Mouse (Mus musculus): ENCODE measurements around the gene Paqr5. TPM values are rescaled to one million over a fixed set of nuclear protein-coding genes. Genes with fewer than 3 reads are reported as not detected.

Paqr5 gene
- polyA plus RNA-seq, 1 experiment from 2014 or later: 3.4 TPM

- 5% methylated on average over 24 of the region's 24 CpGs for WGBS
- H3K4me2 ChIP-seq: peak overlapping the region; percentile 90
- peak; percentile 79 for ATAC-seq (ENCODE audit: borderline replicate concordance, extremely low read depth, low FRiP score, low TSS enrichment)
- H3K27ac ChIP-seq: no peak overlapping the region
- H3K27me3 ChIP-seq: no peaks in the 10 kb centered on the region
- H3K4me3 ChIP-seq: peak overlapping the region; percentile 93
- peaks cover 10% of the 10 kb centered on the region for H3K36me3 ChIP-seq
- H3K9me3 ChIP-seq: no peaks in the 10 kb centered on the region
- peak overlapping the region; percentile 27 for H3K9ac ChIP-seq
- H3K4me1 ChIP-seq: peaks cover 14% of the 10 kb centered on the region
Observed at GRCm38 (mm10) chr9:61947402-61948346, 79.0 kb downstream of the Paqr5 start.

- Histone ChIP-seq H3K27ac (peak within 1 kb of the TSS; percentile 89), H3K9ac (peak within 1 kb of the TSS; percentile 72), H3K4me2 (peak within 1 kb of the TSS; percentile 90), H3K36me3 (peaks cover 19% of the 10 kb centered on the region), H3K4me3 (peak within 1 kb of the TSS; percentile 93), H3K4me1 (peaks cover 21% of the 10 kb centered on the region), H3K27me3 (no peaks in the 10 kb centered on the region), H3K9me3 (no peaks in the 10 kb centered on the region)
- WGBS: under 1% methylated on average over 44 of the region's 44 CpGs
- peak; percentile 95 for ATAC-seq (ENCODE audit: borderline replicate concordance, extremely low read depth, low FRiP score, low TSS enrichment)
Observed at GRCm38 (mm10) chr9:61946623-61947401, 79.8 kb downstream of the Paqr5 start, which contains the start of gene Kif23. TSS of gene Kif23 (minus strand) at chr9:61946774.

- peak overlapping the region; percentile 89 for H3K27ac ChIP-seq
- peak overlapping the region; percentile 90 for H3K4me2 ChIP-seq
- no peaks in the 10 kb centered on the region for H3K27me3 ChIP-seq
- 0% methylated on average over 37 of the region's 38 CpGs for WGBS
- peak; percentile 83 for ATAC-seq (ENCODE audit: borderline replicate concordance, extremely low read depth, low FRiP score, low TSS enrichment)
- no peaks in the 10 kb centered on the region for H3K9me3 ChIP-seq
- peaks cover 26% of the 10 kb centered on the region for H3K36me3 ChIP-seq
- H3K9ac ChIP-seq: peak overlapping the region; percentile 72
- H3K4me3 ChIP-seq: peak overlapping the region; percentile 93
- peaks cover 21% of the 10 kb centered on the region for H3K4me1 ChIP-seq
Observed at GRCm38 (mm10) chr9:61945973-61946611, 80.6 kb downstream of the Paqr5 start.

DNA sequence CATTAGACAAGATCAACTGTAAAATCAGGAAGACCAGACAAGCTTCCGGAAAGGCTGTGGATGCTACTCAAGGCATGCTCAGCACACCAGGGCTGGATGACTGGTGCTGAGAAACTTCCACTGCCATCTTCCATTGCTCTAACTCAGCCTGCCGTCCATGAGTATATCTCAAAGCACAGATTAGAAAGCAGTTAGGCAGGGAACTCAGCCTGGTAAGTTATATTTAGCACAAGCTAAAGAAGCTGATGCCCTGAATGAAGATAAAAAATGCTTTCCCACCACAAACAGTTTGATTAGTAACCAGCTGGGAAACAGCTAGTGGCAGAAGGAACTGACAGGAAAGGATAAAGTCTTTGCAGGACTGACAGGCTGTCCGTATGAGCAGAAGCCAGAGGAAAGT, 85.6 kb downstream of the Paqr5 start:
- Histone ChIP-seq H3K27me3 (no peaks in the 10 kb centered on the region), H3K4me2 (no peak overlapping the region), H3K4me3 (no peak overlapping the region), H3K27ac (no peak overlapping the region), H3K9me3 (no peaks in the 10 kb centered on the region), H3K9ac (no peak overlapping the region), H3K36me3 (peaks cover 74% of the 10 kb centered on the region), H3K4me1 (peaks cover 14% of the 10 kb centered on the region; the same call in 1 of the 2 replicates)
- ATAC-seq (ENCODE audit: borderline replicate concordance, extremely low read depth, low FRiP score, low TSS enrichment): no peak
- 75% methylated on average over 3 of the region's 3 CpGs for WGBS

DNA sequence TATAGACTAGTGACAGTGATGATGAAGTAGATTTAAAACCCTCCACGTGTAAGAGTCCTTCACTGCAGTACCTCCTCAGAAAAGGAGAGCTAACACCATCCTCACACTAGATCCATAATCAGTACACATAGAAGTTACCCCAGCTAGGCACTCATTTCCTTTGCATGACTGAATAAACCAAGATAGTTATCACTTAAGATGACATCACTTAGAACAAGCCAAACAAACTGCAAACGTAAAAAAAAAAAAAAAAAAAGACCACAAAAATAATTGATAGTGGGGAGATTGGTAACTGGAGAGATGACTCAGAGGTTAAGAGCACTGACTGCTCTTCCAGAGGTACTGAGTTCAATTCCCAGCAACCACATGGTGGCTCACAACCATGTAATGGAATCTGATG, 93.3 kb downstream of the Paqr5 start:
- WGBS: 45% methylated on average over 2 of the region's 2 CpGs
- no peak for ATAC-seq (ENCODE audit: borderline replicate concordance, extremely low read depth, low FRiP score, low TSS enrichment)
- peaks cover 96% of the 10 kb centered on the region for H3K36me3 ChIP-seq

GRCm38 (mm10) chr9:61932009-61932408, 94.6 kb downstream of the Paqr5 start:
- peaks cover 97% of the 10 kb centered on the region for H3K36me3 ChIP-seq

More for the DNA sequence above, 93.3 kb downstream of the Paqr5 start:
- Histone ChIP-seq H3K4me3 (no peak overlapping the region), H3K9ac (no peak overlapping the region), H3K27me3 (no peaks in the 10 kb centered on the region), H3K27ac (no peak overlapping the region), H3K4me2 (no peak overlapping the region), H3K4me1 (no peaks in the 10 kb centered on the region), H3K9me3 (no peaks in the 10 kb centered on the region)

DNA sequence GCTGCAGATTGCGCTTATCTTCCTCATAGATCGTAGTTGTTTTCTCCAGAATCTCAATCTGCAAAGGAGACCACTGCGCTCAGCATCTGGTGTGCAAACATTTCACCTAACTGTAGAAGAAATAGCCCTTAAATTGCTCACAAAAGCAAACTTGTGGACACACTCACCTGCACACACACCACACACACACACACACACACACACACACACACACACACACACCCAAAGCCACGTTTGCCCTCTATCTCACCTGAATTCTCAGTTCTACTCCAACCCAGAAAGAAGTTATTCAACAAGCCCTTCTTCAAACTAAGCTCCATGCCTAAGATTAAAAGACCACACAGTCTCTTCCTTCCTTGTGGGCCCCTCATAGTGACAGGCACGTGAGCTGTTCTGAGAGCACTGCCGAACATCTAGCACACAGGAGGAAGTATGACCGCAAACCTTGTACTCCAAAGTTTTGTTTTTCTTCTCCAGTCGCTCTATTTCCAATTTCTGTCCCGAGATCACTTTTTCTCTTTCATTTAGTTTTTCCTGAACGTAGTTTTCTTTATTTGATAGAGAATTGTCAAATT, 101.5 kb downstream of the Paqr5 start:
- Histone ChIP-seq H3K9ac (no peak overlapping the region), H3K27me3 (no peaks in the 10 kb centered on the region), H3K4me1 (no peaks in the 10 kb centered on the region), H3K4me2 (no peak overlapping the region), H3K9me3 (no peaks in the 10 kb centered on the region), H3K27ac (no peak overlapping the region), H3K36me3 (peaks cover 92% of the 10 kb centered on the region), H3K4me3 (no peak overlapping the region)
- WGBS: 85% methylated on average over 10 of the region's 10 CpGs
- no peak for ATAC-seq (ENCODE audit: borderline replicate concordance, extremely low read depth, low FRiP score, low TSS enrichment)

More at GRCm38 (mm10) chr9:61932009-61932408, 94.6 kb downstream of the Paqr5 start:
- ATAC-seq (ENCODE audit: borderline replicate concordance, extremely low read depth, low FRiP score, low TSS enrichment): no peak
- H3K4me2 ChIP-seq: no peak overlapping the region
- H3K27ac ChIP-seq: no peak overlapping the region
- H3K4me3 ChIP-seq: no peak overlapping the region
- H3K9me3 ChIP-seq: no peaks in the 10 kb centered on the region
- H3K9ac ChIP-seq: no peak overlapping the region
- no peaks in the 10 kb centered on the region for H3K4me1 ChIP-seq
- H3K27me3 ChIP-seq: no peaks in the 10 kb centered on the region
- WGBS: 85% methylated on average over 3 of the region's 3 CpGs

GRCm38 (mm10) chr9:61920331-61920730, 106.3 kb downstream of the Paqr5 start:
- Histone ChIP-seq H3K27ac (no peak overlapping the region), H3K9ac (no peak overlapping the region), H3K4me1 (no peaks in the 10 kb centered on the region), H3K27me3 (no peaks in the 10 kb centered on the region), H3K4me3 (no peak overlapping the region), H3K9me3 (no peaks in the 10 kb centered on the region), H3K4me2 (no peak overlapping the region), H3K36me3 (peaks cover 81% of the 10 kb centered on the region)
- ATAC-seq (ENCODE audit: borderline replicate concordance, extremely low read depth, low FRiP score, low TSS enrichment): no peak
- 83% methylated on average over 6 of the region's 6 CpGs for WGBS

- Histone ChIP-seq H3K4me3 (no peak overlapping the region), H3K27me3 (no peaks in the 10 kb centered on the region), H3K4me1 (peaks cover 4% of the 10 kb centered on the region; the same call in 1 of the 2 replicates), H3K9me3 (no peaks in the 10 kb centered on the region), H3K4me2 (no peak overlapping the region), H3K36me3 (peaks cover 72% of the 10 kb centered on the region), H3K27ac (no peak overlapping the region), H3K9ac (no peak overlapping the region)
- no peak for ATAC-seq (ENCODE audit: borderline replicate concordance, extremely low read depth, low FRiP score, low TSS enrichment)
- 93% methylated on average over 5 of the region's 5 CpGs for WGBS
Observed at GRCm38 (mm10) chr9:61919464-61919863, 107.2 kb downstream of the Paqr5 start.

DNA sequence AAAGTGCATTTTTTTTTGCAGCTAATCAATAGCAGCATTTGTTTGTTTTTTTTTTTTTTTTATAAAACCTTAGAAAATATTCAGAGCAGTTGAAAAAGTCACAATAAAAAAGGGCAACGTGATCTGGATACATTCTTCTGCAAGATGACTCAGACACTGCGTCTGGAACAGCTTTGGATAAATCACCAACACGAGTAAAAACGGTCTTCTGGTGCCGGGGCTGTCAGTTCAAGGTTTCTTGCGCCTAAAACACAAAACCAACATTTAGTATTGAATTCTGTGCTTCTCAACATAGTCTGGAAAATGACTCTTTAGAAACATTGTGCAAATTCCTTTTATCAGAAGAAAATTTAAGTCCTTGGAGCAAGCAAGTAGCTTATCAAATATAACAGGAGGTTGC, 109.2 kb downstream of the Paqr5 start:
- Histone ChIP-seq H3K36me3 (peaks cover 63% of the 10 kb centered on the region), H3K4me3 (no peak overlapping the region), H3K27me3 (no peaks in the 10 kb centered on the region), H3K4me2 (no peak overlapping the region), H3K9ac (no peak overlapping the region), H3K27ac (no peak overlapping the region), H3K9me3 (no peaks in the 10 kb centered on the region), H3K4me1 (peaks cover 14% of the 10 kb centered on the region)
- WGBS: 85% methylated on average over 6 of the region's 6 CpGs
- ATAC-seq (ENCODE audit: borderline replicate concordance, extremely low read depth, low FRiP score, low TSS enrichment): no peak

DNA sequence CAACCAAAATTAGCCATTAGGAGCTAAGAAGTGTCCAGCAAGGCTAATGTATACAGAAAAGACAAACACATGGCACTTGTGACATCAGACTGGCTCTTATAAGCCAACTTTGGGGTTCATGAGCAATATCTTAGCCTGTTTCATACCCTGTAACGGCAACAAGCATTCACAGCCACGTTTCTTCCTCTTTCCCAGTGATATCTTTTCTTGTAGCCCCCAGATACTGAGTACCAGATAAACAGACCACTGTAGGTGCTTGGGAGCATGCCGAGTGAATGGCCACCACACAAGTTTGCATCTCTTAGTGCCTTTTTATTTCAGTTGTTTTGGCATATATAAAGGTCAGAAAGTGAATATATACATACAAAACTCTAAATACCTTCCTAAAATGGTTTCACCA, 109.7 kb downstream of the Paqr5 start:
- no peak overlapping the region for H3K4me2 ChIP-seq
- H3K9me3 ChIP-seq: no peaks in the 10 kb centered on the region
- no peak overlapping the region for H3K27ac ChIP-seq
- ATAC-seq (ENCODE audit: borderline replicate concordance, extremely low read depth, low FRiP score, low TSS enrichment): no peak
- H3K4me1 ChIP-seq: peaks cover 18% of the 10 kb centered on the region
- H3K27me3 ChIP-seq: no peaks in the 10 kb centered on the region
- H3K9ac ChIP-seq: no peak overlapping the region
- 85% methylated on average over 3 of the region's 3 CpGs for WGBS
- H3K36me3 ChIP-seq: peaks cover 63% of the 10 kb centered on the region
- H3K4me3 ChIP-seq: no peak overlapping the region
